Mouse (Mus musculus) megakaryocyte-erythroid progenitor cell, adult 5-6 weeks (primary cell): ENCODE results near the gene Olfr859. TPM values are rescaled to one million over a fixed set of nuclear protein-coding genes. Genes with fewer than 3 reads are reported as not detected.
"Not testable (repeated sequence)": the region's sequence is repeated elsewhere in the genome, so short reads cannot be mapped to it uniquely, and the experiment has no call there.

Experiments used
- ATAC-seq: replicated peaks from 2 replicates; pipeline ENCODE4 v1.8.0; 2016; ENCODE audit warnings: mild to moderate bottlenecking, inconsistent platforms; ENCODE audit not compliant: severe bottlenecking, poor library complexity, low FRiP score, low TSS enrichment
- total RNA-seq, 2 experiments: library from RNA; stranded (forward) in 1 of 2; stranded (reverse) in 1 of 2; fragments of 200-1000, 215-1000 nt in 1 of 2; fragments of >200 nt in 1 of 2; fragmentation: Nextera tagmentation in 1 of 2; gene quantifications; 2 replicates each; pipeline ENCODE4 v1.2.3; 2014 to 2017

Olfr859 gene
- not detected in 2 replicates for total RNA-seq (2014; fragmentation: Nextera tagmentation)
- not detected in 2 replicates for total RNA-seq (2017)

GRCm38 (mm10) chr9:19804606-19805005 is at the start of gene Olfr859:
Olfr859 (plus strand) TSS chr9:19804906.
- ATAC-seq = not testable (repeated sequence)

- no peak for ATAC-seq
Observed at GRCm38 (mm10) chr9:19769136-19769535, 35.6 kb upstream of the Olfr859 start.

DNA sequence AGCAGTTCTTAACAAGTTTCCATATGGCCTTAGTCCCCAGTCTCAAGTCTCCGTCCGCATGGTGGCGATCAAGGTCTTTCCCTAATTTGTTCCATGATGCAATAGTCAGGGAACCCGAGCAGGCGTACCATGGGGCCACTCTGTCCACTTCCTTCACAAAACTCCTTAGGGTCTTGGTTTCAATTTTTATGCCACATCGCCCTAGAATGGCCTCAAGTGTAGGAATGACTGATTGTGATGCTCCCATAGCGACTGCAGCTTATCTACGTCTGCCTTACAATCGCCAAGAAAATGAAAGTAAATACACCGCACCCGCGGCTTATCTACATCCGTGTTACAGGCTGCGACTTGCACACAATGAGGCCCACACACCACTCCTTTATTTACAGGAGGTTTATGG is 35.0 kb upstream of the Olfr859 start:
- no peak for ATAC-seq

DNA sequence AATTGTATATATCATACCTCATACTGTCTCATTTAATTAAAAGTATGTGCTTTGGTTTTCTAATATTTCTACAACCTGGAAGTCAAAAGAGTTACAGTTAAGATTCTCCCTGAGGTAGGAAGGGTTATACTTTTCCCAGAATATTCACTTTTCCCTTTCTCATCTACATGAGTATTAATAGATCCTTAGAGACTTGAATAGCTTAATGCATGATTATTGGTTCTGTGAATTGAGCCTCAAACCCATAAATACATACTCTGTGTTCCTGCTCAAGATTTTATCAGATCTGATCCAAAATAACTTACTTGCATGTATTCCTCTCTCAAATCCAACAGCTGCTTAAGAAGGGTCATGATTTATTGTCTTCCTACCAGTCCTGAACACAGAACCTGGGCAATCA is 24.7 kb upstream of the Olfr859 start, which contains the start of gene Olfr58:
Gene Olfr58, plus strand, starts transcription at position 301 of the 400 bp plus-strand sequence.
- ATAC-seq = no peak

DNA sequence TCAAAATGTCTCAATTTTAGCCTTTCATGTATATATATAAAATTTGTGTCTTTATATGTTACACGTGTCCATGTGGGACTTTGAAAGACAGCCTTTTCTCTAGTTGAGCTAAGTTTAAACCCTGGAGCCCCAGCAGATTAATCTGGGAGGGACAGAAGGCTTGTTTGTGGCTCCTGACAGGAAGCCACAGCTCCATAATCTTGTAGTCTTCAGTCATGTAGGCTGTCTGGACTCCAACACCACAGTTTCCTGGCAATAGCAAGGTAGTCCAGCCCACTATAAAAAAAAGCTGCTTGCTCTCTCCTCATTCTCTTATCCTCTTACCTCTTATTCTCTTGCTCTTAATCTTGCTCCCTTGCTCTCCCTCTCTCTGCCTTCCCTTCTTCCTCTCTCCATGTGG is 1.7 kb upstream of the Olfr859 start:
- ATAC-seq = no peak

- ATAC-seq = no peak
Observed at GRCm38 (mm10) chr9:19849647-19850046, 44.9 kb downstream of the Olfr859 start, which contains the start of gene Olfr860. Olfr860 (minus strand) TSS chr9:19849747.

Other genes with a start within 250 kb of the Olfr859 start
- not detected in 2 replicates for gene Olfr854, start 237.5 kb upstream of the Olfr859 start, total RNA-seq (2014; fragmentation: Nextera tagmentation)
- not detected in 2 replicates for gene Olfr854, start 237.5 kb upstream of the Olfr859 start, total RNA-seq (2017)
- not detected in 2 replicates for gene Olfr855, start 222.3 kb upstream of the Olfr859 start, total RNA-seq (2014; fragmentation: Nextera tagmentation)
- gene Olfr855, start 222.3 kb upstream of the Olfr859 start, total RNA-seq (2017) = not detected in 2 replicates
- 31.6 and 34.7 TPM in 2 replicates for gene Zfp317, start 182.8 kb upstream of the Olfr859 start, total RNA-seq (2014; fragmentation: Nextera tagmentation)
- 25.7 and 34.5 TPM in 2 replicates for gene Zfp317, start 182.8 kb upstream of the Olfr859 start, total RNA-seq (2017)
- gene Olfr857, start 95.5 kb upstream of the Olfr859 start, total RNA-seq (2014; fragmentation: Nextera tagmentation) = not detected in 2 replicates
- not detected in 2 replicates for gene Olfr857, start 95.5 kb upstream of the Olfr859 start, total RNA-seq (2017)
- not detected in 2 replicates for gene Olfr58, start 24.6 kb upstream of the Olfr859 start, total RNA-seq (2014; fragmentation: Nextera tagmentation)
- not detected in 2 replicates for gene Olfr58, start 24.6 kb upstream of the Olfr859 start, total RNA-seq (2017)
- gene Olfr860, start 44.8 kb downstream of the Olfr859 start, total RNA-seq (2014; fragmentation: Nextera tagmentation) = not detected in 2 replicates
- not detected in 2 replicates for gene Olfr860, start 44.8 kb downstream of the Olfr859 start, total RNA-seq (2017)
- not detected in 2 replicates for gene Olfr862, start 83.1 kb downstream of the Olfr859 start, total RNA-seq (2014; fragmentation: Nextera tagmentation)
- not detected in 2 replicates for gene Olfr862, start 83.1 kb downstream of the Olfr859 start, total RNA-seq (2017)
- gene Olfr77, start 112.0 kb downstream of the Olfr859 start, total RNA-seq (2014; fragmentation: Nextera tagmentation) = not detected in 2 replicates
- gene Olfr77, start 112.0 kb downstream of the Olfr859 start, total RNA-seq (2017) = 0.15 and 0.42 TPM in 2 replicates
- gene Olfr866, start 223.1 kb downstream of the Olfr859 start, total RNA-seq (2014; fragmentation: Nextera tagmentation) = not detected in 2 replicates
- gene Olfr866, start 223.1 kb downstream of the Olfr859 start, total RNA-seq (2017) = not detected in 2 replicates